Mouse (Mus musculus): ENCODE results near the gene Ttc39b. TPM values are rescaled to one million over a fixed set of nuclear protein-coding genes. Genes with fewer than 3 reads are reported as not detected.

Ttc39b gene
- polyA plus RNA-seq, 1 experiment from 2014 or later: 5.6 TPM

DNA sequence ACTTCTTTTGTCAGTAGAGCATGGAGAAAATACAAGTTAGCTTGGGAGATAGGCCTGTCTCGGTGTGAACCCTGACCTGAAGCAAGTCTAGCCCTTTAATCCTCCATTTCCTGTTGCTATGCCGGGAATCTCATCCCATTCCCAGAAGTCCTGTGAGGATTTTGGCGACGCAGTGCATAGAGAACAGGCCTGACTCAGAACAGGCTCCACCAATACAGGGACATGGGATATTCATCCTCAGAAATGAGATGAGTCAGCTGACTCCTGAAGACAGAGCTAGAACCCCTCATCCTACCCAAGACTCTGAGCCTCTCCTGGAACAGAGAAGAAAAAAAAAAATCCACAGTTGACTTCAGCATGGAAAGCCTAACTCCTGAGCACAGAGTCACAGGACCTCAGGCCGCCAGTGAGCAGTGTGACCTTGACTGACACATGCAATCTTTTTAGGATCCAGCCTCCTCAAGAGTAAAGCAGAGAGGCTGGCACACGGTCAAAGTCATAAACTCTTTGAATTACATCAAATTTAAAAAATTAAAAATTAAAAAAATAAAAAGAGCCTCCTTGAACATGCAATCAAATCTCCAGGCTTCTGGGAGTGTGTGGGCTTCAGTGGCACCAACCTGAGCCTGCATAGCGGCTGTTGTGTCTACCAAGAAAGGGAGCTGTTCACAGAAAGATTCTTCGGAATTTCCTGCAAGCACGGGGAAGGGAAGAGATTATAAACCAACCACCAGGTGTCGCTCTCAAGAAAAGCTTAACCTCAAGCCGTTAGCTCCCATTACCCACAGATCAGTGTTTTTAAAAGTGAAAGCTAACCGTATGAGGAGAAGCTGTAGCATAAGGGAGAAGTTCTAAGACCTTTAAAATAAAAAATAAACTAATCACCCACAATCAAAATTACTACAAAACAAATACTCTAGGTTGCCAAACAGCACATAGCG, 20.9 kb downstream of the Ttc39b start:
- ATAC-seq (ENCODE audit: insufficient number of reproducible peaks, low FRiP score, low TSS enrichment, low read depth): no peak
- H3K4me3 ChIP-seq: no peak overlapping the region
- no peak overlapping the region for H3K27ac ChIP-seq
- no peaks in the 10 kb centered on the region for H3K27me3 ChIP-seq
- no peaks in the 10 kb centered on the region for H3K36me3 ChIP-seq
- H3K9ac ChIP-seq: no peak overlapping the region
- 0 out of 2 replicates have a peak, but pooled peaks cover 4% of the 10 kb centered on the region for H3K4me1 ChIP-seq
- 29% methylated on average over 13 of the region's 13 CpGs for WGBS
- H3K9me3 ChIP-seq: no peaks in the 10 kb centered on the region
- no peak overlapping the region for H3K4me2 ChIP-seq

DNA sequence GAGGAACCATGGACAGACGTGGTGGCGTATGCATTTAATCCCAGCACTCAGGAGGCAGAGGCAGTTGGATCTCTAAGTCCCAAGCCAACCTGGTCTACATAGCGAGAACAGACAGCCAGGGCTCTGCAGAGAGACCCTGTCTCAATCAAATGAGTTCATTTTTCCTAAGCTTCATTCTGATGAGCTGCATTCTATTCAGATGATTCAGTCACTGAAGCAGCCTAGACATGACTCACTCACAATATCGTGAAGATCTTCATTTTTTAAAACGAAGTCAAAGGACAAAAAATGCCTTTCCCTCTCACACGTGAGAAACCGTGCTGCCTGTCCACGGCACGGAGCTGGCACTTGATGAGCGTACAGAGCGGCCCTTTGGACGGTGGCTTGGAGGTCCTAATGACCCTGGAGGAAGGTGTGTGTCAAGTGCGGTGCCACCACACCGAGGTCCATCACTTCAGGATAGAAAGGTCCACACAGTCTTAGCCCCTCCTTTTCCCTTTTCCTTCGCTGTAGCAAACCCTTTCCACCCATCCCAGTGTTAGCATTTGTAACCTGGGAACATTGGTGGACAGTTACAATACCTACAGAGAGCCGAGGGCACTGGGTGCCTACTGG, 21.8 kb downstream of the Ttc39b start:
- 87% methylated on average over 16 of the region's 16 CpGs for WGBS
- Histone ChIP-seq H3K4me1 (0 out of 2 replicates have a peak, but pooled peaks cover 4% of the 10 kb centered on the region), H3K4me3 (no peak overlapping the region), H3K4me2 (no peak overlapping the region), H3K9ac (no peak overlapping the region), H3K9me3 (no peaks in the 10 kb centered on the region), H3K27me3 (no peaks in the 10 kb centered on the region), H3K27ac (no peak overlapping the region), H3K36me3 (no peaks in the 10 kb centered on the region)
- no peak for ATAC-seq (ENCODE audit: insufficient number of reproducible peaks, low FRiP score, low TSS enrichment, low read depth)

DNA sequence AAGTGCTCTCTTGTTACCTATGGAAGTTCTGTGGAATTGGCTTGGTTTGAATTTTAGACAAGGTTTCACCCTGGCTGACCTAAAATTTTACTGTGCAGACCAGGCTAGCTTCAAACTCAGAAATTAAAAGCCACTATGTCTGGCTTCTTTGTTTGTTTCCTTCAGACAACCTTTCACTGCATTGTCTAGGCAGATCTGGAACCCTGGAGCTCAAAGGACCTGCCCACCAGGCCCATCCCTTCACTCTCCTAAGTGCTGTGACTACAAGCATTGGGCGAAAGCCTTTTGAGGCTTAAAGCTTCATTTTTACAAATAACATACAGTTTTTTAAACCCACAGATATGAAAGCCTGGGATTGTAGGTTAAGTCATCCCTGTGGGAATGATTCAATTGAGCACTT, 22.3 kb downstream of the Ttc39b start:
- H3K4me3 ChIP-seq: no peak overlapping the region
- no peaks in the 10 kb centered on the region for H3K27me3 ChIP-seq
- H3K4me1 ChIP-seq: 0 out of 2 replicates have a peak, but pooled peaks cover 4% of the 10 kb centered on the region
- H3K27ac ChIP-seq: no peak overlapping the region
- no peak overlapping the region for H3K9ac ChIP-seq
- H3K36me3 ChIP-seq: no peaks in the 10 kb centered on the region
- no peak overlapping the region for H3K4me2 ChIP-seq
- WGBS: 96% methylated on average over 1 of the region's 1 CpGs
- H3K9me3 ChIP-seq: no peaks in the 10 kb centered on the region
- ATAC-seq (ENCODE audit: insufficient number of reproducible peaks, low FRiP score, low TSS enrichment, low read depth): no peak

DNA sequence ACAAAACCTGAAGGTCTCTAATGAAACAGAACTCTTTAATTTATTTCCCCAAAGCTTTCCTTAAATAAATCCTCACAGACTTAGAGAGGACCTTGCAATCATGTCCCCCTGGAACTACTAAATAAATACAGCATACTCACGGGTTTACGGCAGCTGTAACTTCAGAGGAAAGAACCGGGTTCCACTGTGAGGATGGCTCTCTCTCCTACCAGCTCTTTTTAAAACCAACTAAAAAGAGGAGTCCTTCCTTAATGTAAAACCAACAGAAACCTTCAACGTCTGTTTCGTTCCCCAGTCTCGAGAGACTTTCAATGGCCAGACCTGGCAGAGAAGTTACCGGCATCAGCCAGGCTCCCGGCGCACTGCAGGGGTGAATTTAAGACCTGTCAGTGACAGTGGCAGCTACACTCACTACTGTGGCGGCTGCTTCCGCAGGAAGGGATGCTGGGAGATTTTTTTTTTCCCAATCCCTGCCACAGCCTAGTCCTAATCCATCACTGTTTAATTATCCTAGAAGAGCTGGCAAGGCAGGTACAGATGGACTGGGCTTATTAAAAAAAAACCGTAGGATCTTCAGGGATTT, 39.2 kb downstream of the Ttc39b start:
- no peak overlapping the region for H3K27ac ChIP-seq
- 2% methylated on average over 12 of the region's 12 CpGs for WGBS

GRCm38 (mm10) chr4:83283973-83284767, 39.9 kb downstream of the Ttc39b start:
- Histone ChIP-seq H3K4me2 (peak overlapping the region; percentile 57), H3K4me1 (peaks cover 14% of the 10 kb centered on the region), H3K27ac (no peak overlapping the region), H3K27me3 (no peaks in the 10 kb centered on the region), H3K4me3 (peak overlapping the region; percentile 24), H3K36me3 (no peaks in the 10 kb centered on the region), H3K9ac (0 out of 2 replicates have a peak overlapping the region, but pooled peaks have one; percentile 11), H3K9me3 (no peaks in the 10 kb centered on the region)
- WGBS: 13% methylated on average over 19 of the region's 19 CpGs
- no peak for ATAC-seq (ENCODE audit: insufficient number of reproducible peaks, low FRiP score, low TSS enrichment, low read depth)

More for the DNA sequence above, 39.2 kb downstream of the Ttc39b start:
- Histone ChIP-seq H3K27me3 (no peaks in the 10 kb centered on the region), H3K9me3 (no peaks in the 10 kb centered on the region), H3K36me3 (no peaks in the 10 kb centered on the region), H3K4me2 (peak overlapping the region; percentile 57), H3K4me3 (peak overlapping the region; percentile 24), H3K4me1 (peaks cover 14% of the 10 kb centered on the region), H3K9ac (0 out of 2 replicates have a peak overlapping the region, but pooled peaks have one; percentile 10)
- no peak for ATAC-seq (ENCODE audit: insufficient number of reproducible peaks, low FRiP score, low TSS enrichment, low read depth)

- H3K4me2 ChIP-seq: no peak overlapping the region
- H3K4me1 ChIP-seq: peaks cover 14% of the 10 kb centered on the region
- no peak for ATAC-seq (ENCODE audit: insufficient number of reproducible peaks, low FRiP score, low TSS enrichment, low read depth)
- 38% methylated on average over 6 of the region's 6 CpGs for WGBS
- no peaks in the 10 kb centered on the region for H3K27me3 ChIP-seq
- no peak overlapping the region for H3K4me3 ChIP-seq
- H3K27ac ChIP-seq: no peak overlapping the region
- H3K9me3 ChIP-seq: no peaks in the 10 kb centered on the region
- H3K9ac ChIP-seq: no peak overlapping the region
- H3K36me3 ChIP-seq: no peaks in the 10 kb centered on the region
Measured at GRCm38 (mm10) chr4:83282424-83282823, 41.6 kb downstream of the Ttc39b start.

DNA sequence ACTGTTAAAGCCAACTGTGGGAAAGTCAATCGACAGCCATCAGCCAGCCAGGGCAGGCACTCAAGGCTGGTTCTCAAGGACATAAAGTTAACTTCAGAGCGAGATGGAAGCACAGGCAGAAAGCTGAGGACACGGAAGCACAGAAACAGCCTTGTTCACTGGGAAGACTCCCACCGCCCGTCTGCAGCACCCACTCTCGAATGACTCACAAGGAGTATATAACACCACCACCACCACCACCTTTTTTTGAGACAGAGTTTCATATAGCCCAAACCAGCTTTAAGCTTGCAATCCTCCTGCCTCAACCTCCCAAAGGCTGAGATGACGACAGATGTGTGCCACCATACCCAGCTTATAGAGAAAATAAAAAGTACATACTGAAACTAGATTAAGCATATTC, 44.8 kb downstream of the Ttc39b start:
- no peaks in the 10 kb centered on the region for H3K36me3 ChIP-seq
- no peaks in the 10 kb centered on the region for H3K27me3 ChIP-seq
- 83% methylated on average over 7 of the region's 7 CpGs for WGBS
- ATAC-seq (ENCODE audit: insufficient number of reproducible peaks, low FRiP score, low TSS enrichment, low read depth): no peak
- H3K27ac ChIP-seq: no peak overlapping the region
- no peak overlapping the region for H3K4me2 ChIP-seq
- no peak overlapping the region for H3K9ac ChIP-seq
- no peaks in the 10 kb centered on the region for H3K9me3 ChIP-seq
- H3K4me1 ChIP-seq: peaks cover 5% of the 10 kb centered on the region; the same call in 1 of the 2 replicates
- H3K4me3 ChIP-seq: no peak overlapping the region

DNA sequence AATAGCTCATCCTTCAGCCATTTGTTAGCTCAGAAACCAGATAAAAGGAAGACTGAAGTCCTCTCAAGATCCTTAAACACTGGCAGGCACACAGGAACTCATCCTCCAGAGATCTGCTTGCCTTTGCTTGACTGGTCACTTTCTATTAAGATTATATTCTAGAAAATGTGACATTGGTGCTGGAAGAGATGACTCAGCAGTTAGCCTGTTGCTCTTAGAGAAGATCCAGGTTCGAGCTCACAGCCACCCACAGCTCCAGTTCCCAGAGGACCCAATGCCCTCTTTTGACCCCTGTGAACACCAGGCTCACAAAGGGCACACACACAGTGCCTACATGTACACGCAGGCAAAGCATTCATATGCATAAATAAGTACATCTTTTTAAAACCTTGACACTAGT, 49.8 kb downstream of the Ttc39b start:
- H3K36me3 ChIP-seq: no peaks in the 10 kb centered on the region
- H3K4me3 ChIP-seq: no peak overlapping the region
- H3K9me3 ChIP-seq: no peaks in the 10 kb centered on the region
- no peak overlapping the region for H3K9ac ChIP-seq
- no peak for ATAC-seq (ENCODE audit: insufficient number of reproducible peaks, low FRiP score, low TSS enrichment, low read depth)
- no peaks in the 10 kb centered on the region for H3K27me3 ChIP-seq
- no peak overlapping the region for H3K4me2 ChIP-seq
- WGBS: 63% methylated on average over 2 of the region's 2 CpGs
- H3K27ac ChIP-seq: no peak overlapping the region
- H3K4me1 ChIP-seq: 0 out of 2 replicates have a peak, but pooled peaks cover 2% of the 10 kb centered on the region

GRCm38 (mm10) chr4:83273616-83274050, 50.4 kb downstream of the Ttc39b start:
- H3K4me3 ChIP-seq: no peak overlapping the region
- 89% methylated on average over 19 of the region's 19 CpGs for WGBS
- no peak overlapping the region for H3K4me2 ChIP-seq
- no peaks in the 10 kb centered on the region for H3K27me3 ChIP-seq
- H3K4me1 ChIP-seq: 0 out of 2 replicates have a peak, but pooled peaks cover 2% of the 10 kb centered on the region
- ATAC-seq (ENCODE audit: insufficient number of reproducible peaks, low FRiP score, low TSS enrichment, low read depth): no peak
- H3K9ac ChIP-seq: no peak overlapping the region
- no peaks in the 10 kb centered on the region for H3K36me3 ChIP-seq
- no peak overlapping the region for H3K27ac ChIP-seq
- H3K9me3 ChIP-seq: no peaks in the 10 kb centered on the region

- Histone ChIP-seq H3K4me1 (0 out of 2 replicates have a peak, but pooled peaks cover 2% of the 10 kb centered on the region), H3K9me3 (no peaks in the 10 kb centered on the region), H3K4me2 (no peak overlapping the region), H3K9ac (no peak overlapping the region), H3K27me3 (no peaks in the 10 kb centered on the region), H3K27ac (no peak overlapping the region), H3K36me3 (no peaks in the 10 kb centered on the region), H3K4me3 (no peak overlapping the region)
- ATAC-seq (ENCODE audit: insufficient number of reproducible peaks, low FRiP score, low TSS enrichment, low read depth): no peak
- 73% methylated on average over 9 of the region's 9 CpGs for WGBS
Measured at GRCm38 (mm10) chr4:83272917-83273615, 51.0 kb downstream of the Ttc39b start.

- no peaks in the 10 kb centered on the region for H3K9me3 ChIP-seq
- H3K36me3 ChIP-seq: no peaks in the 10 kb centered on the region
- no peak overlapping the region for H3K9ac ChIP-seq
- no peaks in the 10 kb centered on the region for H3K27me3 ChIP-seq
- no peak for ATAC-seq (ENCODE audit: insufficient number of reproducible peaks, low FRiP score, low TSS enrichment, low read depth)
- no peak overlapping the region for H3K4me3 ChIP-seq
- H3K4me2 ChIP-seq: no peak overlapping the region
- 0 out of 2 replicates have a peak, but pooled peaks cover 2% of the 10 kb centered on the region for H3K4me1 ChIP-seq
- H3K27ac ChIP-seq: no peak overlapping the region
- 91% methylated on average over 8 of the region's 8 CpGs for WGBS
Measured at GRCm38 (mm10) chr4:83270481-83270880, 53.6 kb downstream of the Ttc39b start.

All from limb, embryonic 15.5 days (tissue).